Mouse (Mus musculus) liver, adult (tissue): ENCODE data around the gene Gm525.

Source experiments
- GATA4 ChIP-seq: IDR thresholded peaks from 2 replicates; pipeline ENCODE4 v1.6.1; 2014; ENCODE audit warnings: mild to moderate bottlenecking, low read length; ENCODE audit not compliant: insufficient replicate concordance

Gene Gm525

DNA sequence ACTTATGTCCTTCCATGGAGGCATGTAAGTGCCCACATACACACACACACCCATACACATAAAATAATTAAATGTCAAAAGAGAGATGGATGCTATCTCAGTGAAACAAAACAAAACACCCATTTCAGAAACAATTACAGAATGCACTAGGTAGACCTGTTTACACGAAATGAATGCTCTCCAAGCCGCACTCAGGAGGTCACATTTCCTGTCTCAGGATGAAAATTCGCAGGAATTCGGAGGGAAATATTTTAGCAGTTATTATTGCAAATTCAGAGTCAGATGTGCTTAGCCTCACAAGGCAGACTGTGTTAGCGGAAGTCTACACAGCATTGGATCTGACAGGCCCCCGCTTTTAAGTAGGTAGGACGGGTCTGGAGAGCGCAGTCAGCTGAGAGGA is at the start of gene Gm525:
TSS of gene Gm525 (plus strand) at position 301 of the 400 bp plus-strand sequence.
- no peak for TF ChIP-seq GATA4

DNA sequence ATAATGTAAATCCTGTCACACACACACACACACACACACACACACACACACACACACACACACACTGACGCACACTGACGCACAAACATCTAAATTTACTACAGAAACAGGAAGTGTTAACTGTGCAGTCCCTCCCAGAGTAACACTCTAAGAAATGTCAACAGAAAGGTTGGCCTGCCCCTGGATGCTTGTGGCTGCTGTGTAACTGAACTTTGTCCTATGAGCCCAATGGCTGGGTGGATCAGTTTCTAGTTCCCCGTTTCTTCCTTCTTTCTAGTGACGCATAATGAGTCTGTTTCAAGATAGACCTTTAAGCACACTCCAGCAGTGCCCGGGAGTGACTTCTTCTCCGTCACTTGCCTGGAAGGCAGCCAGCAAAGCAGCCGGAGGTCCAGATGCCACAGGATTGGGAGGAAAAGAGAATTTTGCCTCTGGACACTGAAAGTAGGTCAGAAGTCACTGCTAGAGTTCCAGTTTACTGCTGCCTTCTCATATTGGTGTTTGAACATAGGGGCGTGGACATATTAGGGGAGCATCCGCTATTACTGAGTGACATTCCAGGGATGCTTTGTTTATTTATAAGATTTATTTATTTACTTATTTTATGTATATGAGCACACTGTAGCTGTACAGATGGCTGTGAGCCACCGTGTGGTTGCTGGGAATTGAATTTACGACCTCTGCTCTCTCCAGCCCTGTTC is 49.3 kb upstream of the Gm525 start:
- TF ChIP-seq GATA4: 0 out of 2 replicates have a peak, but pooled peaks have one; percentile 27

DNA sequence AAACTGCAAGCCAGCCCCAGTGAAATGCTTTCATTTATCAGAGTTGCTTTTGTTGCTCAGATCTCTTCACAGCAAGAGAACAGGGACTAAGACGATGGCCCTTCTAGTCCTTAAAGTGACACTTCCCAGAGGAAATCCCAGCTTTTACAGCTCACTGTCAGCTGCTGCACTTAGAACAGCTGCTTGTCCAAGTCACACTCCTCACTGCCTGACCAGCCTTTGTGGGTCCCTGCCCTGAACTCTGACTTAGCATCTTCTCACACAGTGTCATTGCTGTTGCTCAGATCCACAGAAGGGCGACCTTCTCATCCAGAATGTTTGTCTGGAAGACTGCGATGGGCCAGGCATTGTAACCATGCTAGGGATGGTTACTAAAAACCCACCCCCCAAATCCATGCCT is 48.0 kb upstream of the Gm525 start:
- TF ChIP-seq GATA4: no peak

DNA sequence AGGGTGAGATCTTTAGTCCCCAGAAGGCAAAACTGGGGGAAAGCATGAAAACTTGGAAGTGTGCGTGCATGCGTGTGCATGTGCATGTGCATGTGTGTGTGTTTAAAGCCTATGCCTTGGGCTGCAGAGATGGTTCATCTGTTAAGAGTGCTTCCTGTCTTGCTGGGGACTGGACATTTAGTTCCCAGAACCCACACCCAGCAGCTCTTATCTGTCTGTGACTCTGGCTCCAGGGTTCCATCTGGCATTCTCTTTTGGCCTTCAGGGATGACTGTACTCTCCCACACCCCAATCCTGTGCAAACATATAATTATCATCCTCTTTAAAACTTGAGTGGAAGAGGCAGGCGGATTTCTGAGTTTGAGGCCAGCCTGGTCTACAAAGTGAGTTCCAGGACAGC is 47.5 kb upstream of the Gm525 start:
- peak; percentile 40; the same call in 1 of the 2 replicates for TF ChIP-seq GATA4

DNA sequence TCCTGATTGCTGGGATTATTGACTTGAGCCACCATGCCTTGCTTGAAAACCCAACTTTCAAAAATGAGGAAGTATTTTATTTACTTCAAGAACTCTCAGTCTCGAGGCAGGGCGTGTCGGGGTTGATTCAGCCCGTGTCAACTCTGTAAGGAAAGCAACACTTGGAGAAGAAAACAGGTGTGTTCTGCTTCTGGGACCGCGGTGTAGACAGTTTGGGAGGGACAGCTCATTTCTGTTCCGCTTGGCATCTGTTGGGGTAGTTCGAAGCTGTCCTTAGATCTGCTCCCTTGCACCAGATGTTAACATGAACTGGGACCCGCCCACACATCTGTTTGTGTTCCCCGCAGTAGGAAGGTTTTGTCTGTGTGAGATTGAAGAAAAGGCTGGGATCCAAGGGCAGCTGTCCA is 45.7 kb upstream of the Gm525 start:
- no peak for TF ChIP-seq GATA4

DNA sequence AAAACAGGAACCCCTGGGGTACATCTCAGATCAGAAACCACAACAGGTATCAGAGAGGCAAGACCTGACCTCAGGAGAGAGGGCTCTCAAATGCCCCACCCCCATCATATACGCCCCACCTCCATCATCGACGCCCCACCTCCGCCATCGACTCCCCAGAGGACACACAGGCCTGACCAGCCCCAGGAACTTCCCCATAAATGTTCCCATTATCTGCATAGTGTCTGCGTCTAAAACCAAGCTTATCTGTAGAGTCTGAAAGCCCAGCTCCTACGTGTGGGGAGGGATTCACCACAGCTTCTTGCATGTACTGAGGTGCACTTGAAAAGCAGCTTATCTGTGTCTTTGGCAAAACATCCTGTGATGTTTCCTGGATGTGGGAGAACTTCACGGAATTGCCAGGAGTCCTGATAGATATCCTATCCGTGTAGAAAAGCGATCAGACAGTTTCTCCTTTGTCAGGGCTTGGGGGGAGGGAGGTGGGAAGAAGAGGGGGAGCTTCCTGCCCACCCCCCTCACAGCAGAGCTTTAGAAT is 44.7 kb upstream of the Gm525 start:
- peak; percentile 94 for TF ChIP-seq GATA4

DNA sequence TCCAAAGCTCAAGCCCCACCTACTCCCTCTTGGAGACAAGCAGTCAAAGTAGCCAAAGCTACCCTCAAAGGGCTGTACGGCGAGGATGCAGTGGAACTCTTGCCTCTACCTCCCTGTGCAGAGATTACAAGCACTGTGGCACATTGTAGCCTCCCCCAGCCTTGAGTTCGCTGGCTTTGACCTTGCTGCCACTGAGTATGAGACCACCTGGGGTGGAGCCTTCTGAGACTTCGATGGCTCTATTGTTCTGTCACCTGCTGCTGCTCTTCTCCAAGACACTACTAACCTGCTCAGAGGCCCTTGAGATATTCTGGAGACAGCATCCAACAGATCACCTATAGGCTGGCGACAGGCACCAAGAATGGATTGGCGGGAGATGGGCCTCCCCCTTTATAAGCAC is 43.1 kb upstream of the Gm525 start:
- no peak for TF ChIP-seq GATA4

DNA sequence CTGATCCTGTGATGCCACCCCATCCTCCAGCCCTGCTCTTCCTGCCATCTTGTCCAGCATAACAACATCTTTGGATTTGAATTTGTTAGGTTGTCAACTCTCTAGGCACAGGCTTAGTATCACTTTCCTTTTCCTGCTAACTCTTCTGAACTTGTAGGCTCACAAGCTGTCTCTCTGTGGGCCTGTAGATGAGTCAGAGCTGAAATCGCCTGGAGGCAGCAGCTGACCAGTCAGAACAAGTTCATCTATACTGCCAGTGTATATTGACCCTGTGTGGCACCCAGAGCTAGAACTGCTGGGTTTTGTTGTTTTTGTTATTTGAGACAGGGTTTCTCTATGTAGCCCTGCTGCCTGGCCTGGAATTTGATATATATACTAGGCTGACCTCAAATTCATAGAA is 42.5 kb upstream of the Gm525 start:
- TF ChIP-seq GATA4: no peak

DNA sequence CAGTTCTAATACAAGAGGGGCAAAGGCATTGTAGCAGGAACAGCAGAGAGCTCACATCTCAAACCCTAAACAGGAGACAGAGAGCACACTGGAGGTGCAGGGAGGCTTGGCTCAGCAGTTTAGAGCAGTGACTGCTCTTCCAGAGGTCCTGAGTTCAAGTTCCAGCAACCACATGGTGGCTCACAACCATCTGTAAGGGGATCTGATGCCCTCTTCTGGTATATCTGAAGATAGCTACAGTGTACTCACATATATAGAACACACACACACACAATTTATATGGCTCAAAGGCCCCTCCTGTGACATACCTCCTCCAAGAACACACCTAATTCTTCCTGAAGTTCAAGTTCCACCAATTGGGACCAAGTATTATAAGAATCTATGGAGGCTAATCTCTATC is 39.0 kb upstream of the Gm525 start:
- no peak for TF ChIP-seq GATA4

DNA sequence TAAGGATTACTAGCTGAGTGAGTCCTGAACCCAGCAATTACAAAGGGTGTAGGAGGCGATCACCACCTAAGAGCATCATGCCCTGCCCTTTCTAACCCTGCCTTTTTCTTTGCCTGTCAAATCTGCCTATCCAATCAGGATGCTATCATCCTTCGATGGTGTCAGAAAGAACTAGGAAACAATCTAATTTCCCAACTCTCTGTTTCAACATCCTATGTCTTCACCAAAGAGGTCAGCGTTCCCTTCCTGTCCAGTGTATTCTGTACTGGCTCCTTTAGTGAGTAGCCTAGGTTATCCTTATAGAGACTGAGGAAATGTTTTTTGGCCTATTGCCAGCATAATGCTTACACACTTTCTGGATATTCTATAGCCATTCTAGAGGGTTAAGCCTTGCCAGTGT is 38.1 kb upstream of the Gm525 start:
- TF ChIP-seq GATA4: no peak

DNA sequence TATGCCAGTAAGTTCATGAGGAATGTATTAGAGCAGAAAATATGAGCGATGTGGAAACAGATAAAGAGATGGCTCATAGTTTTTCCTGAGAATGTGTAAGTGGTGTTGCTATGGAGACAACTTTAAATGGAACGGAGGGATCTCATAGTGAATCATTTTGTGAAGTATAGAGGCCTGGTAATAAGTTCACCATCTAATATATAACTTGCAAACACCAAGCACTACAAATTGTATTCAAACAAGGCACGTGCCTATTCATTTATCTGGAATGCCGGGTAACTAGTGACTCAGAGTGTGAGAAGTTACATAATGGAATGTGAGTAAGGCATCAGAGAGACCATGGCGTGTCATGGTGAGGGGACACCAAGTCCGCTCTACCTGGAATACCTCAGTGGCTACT is 35.1 kb upstream of the Gm525 start:
- no peak for TF ChIP-seq GATA4

DNA sequence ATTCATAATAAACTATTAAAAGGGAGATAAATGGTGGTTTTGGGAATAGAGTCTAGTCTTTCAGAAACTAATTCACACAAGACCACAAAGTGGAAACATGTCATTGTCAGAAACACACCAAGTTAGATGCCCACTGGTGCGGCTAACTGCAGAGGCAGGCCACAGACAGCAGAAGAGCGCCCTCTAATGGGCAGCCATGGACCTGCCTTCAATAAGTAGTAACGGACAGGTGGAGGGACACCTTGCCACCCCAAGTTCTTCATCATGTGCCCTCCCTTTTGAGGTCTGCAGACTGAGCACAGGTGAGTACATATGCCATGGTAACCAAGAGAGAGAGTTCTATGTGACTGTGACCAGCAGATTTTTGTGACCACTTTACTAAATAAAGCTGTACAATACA is 34.3 kb upstream of the Gm525 start:
- no peak for TF ChIP-seq GATA4

DNA sequence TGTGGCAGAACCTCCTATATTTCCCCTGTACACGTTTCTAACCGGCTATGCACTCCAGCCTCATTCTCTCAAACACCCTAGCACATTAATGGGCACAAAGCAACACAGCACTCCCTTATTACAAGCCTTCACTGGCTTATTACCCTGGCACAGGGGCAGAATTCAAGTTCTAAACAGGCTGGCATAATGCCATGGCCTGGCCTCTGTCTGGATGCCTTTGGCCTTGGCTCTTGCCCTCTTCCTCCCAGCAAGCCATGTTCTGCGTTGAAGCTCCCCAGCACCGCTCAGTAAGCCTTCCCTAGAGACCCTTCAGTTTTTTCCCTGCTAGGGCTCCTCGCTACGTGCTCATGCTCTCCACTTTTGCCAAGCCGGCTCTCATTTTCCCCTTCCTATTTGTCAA is 30.6 kb upstream of the Gm525 start:
- no peak for TF ChIP-seq GATA4

DNA sequence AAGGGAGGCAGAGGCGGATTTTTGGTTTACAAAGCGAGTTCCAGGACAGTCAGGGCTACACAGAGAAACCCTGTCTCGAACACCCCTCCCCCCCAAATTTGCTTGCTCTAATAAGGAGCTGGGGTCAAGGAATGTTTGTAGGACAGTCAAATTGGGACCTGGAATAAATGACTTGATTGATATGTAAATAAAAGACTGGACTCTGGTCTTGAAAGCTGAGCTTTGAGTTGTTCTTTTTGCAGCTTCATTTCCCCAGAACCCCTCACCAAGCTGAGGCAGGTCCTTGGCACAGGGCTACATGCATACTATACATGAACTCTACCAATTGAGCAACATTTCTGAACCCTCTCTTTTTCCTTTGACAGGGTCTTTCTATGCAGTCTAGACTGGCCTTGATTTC is 27.6 kb upstream of the Gm525 start:
- no peak for TF ChIP-seq GATA4

DNA sequence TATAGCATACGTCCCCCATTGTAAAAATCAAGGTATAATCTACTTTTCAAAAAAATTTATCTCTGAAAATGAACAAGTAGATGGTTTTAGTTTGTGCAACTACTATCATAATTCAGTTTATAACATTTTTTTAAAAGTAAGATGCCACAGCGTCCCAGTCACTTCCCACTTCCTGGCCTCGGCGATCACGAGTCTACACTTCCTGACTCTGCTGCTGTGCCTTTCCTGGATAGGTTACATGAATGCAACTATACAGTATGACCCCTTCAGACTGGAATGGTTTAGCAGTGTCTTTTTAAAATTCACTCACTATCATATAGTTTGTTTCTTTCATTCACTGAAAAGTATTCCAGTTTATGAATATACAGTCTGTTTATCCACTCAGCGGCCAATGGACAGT is 21.9 kb upstream of the Gm525 start:
- no peak for TF ChIP-seq GATA4

DNA sequence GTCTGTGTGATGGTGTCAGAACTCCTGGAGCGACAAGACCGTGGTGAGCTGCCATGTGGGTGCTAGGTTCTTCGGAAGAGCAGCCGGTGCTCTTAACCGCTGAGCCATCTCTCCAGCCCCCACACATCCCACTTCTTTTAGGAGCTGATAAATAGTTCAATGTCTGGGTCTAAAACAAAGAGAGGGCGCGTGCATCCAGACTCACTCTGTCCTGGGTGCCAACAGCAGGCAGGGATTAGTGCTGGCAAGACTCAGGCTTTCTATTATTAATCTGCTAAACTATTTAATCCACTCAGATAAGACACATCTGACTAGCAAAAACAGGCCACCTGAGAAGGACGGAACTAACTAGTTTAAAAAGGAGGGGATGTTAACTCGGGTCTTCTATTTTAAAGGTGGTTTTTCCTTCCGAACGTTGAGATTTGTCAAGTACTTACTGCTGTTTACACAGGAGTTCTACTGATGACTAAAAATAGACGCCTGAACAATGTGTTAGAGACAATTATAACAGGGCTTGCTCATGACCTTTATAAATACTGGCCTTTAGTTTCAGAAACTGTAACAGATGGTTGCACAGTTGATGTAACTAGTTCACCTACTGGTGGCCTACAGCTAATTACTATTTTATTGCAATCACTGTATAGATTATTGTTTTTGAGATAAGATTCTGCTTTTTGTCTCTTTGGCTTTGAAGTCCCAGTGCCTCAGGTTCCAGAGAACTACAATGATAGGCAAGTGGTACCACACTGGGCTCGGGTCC is 17.5 kb upstream of the Gm525 start:
- no peak for TF ChIP-seq GATA4
